Mouse (Mus musculus): ENCODE data around the gene Myl9.
"Not testable (repeated sequence)": the region's sequence is repeated elsewhere in the genome, so short reads cannot be mapped to it uniquely, and the experiment has no call there.

Myl9 gene

DNA sequence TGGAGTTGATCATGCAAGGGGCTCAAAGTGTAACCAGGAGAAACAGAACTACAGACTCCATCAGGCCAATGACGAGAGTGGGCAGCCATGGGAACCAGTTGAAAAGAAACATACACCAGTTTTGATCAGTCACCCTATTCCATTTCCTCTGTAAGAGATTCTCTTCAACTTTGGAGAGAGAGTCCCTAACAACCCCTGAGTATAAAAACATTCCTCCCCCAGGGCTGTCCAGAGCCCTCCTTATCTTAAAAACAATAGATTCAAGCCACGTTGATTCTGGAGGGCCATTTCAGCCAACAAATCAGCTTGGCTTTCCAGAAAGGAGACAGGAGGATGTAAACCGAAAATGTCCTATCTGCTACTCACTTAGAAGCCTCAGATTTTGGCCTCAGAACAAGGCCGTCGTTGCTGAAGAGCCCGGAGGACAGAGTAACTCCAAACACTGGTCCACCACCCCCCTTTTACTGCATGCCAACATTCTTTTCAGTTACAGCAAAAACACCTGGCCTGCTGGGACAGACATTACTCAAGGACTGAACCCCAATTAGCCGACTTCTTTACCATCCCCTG lies 8.9 kb downstream of the Myl9 start:
- DNase-seq (ENCODE audit: low read depth, low spot score) = no peak

DNA sequence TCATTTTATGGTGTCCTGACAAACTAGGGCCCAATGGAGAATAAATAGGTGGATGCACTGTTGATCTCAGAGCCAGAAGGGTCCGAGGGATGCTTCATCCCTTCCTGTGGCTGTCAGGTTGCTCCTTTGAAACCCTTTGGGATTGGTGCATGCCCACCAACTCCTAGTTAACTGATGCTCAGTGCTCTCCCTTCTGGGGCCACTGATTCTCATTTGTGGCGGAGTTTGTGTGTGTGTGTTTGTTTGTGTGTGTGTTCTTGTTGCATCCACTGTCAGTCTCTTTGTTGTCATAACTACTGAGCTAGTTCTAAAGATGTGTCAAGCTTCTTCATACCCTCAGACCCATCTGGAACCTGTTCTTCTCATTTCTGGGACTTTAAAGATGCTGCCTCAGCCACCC lies 9.7 kb downstream of the Myl9 start:
- DNase-seq (ENCODE audit: low read depth, low spot score) = no peak

DNA sequence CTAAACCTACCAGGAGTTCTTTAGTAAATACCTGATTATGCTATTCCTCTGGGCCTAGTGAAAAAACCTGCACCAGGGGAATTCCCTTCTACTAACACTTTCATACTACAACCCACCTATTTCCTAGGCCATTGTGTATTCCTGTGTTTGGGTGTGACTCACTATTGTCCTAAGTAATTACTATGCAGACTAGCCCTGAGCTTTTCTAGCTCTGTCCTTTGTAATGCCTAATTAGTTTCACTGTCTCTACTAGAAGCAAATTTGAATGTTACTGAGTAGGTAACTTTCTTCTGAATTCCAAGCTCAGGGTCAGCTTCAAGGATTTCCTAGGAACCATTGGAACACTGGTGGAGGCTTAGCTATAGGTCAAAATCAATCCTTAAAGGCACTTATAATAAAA lies 11.1 kb downstream of the Myl9 start:
- not testable (repeated sequence) for DNase-seq (ENCODE audit: low read depth, low spot score)

DNA sequence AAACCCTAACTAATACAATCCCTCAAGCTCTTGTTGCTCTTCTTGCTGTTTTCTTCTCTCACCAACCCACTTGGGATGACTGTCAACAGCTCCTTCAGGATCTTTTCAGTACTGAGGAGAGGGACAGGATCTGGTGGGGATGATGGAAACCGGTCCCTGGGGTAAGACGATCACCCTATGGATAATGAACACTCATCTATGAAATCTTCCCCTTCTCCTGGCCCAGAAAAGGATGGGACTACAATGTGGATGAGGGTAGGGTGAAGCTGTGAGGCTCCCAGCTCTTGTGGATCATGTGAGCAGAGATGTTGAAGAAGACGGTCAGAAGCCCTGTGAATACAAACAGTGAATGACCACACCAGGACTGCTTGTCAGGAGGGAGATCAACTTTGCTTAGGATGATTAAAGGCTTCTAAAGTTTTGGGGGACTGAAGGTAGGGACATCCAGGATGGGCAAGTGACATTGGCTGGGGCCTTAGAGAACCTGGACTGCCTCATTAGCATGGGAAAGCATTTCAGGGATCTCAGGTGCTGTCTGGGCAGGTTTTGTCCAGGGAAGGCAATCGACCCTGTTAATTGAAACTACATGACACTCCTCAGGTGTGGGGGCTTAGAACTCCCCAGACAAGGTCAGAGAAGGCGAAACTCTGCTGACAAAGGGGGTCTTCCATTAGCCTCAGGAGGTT lies 12.0 kb downstream of the Myl9 start:
- no peak for DNase-seq (ENCODE audit: low read depth, low spot score)

DNA sequence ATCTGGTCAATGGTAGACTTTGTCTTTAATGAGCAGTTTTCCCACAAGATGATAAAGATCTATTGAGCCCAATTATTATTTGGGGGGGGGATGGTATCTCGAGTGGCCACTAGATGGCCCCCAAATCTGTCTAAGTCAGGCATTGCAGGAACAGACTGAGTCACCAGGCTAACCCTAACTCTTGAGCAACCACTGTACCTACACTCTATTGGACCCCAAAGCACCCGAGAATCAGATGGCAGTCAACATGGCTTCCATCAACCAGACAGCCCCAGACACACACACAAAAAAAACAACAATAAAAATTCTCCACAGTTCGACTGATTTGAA lies 12.5 kb downstream of the Myl9 start:
- DNase-seq (ENCODE audit: low read depth, low spot score) = no peak

DNA sequence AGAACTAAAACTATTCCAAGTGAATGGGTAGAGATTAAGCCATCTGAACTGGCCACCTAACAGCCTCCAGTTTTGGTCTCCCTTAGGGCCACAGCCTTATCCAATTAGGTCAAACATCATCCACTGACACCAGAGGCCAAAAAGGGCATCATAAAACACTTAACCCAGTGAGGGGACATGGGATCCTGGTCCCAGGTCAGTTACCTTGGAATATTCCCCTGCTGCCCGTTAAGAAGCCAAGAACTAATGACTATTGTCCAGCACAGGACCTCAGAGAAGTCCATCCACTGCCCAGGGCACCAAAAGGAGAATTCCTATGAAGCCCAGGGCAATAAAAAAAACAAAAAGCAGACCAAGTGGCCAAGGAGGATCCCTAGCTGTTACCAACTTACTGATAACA lies 13.6 kb downstream of the Myl9 start:
- DNase-seq (ENCODE audit: low read depth, low spot score) = no peak

DNA sequence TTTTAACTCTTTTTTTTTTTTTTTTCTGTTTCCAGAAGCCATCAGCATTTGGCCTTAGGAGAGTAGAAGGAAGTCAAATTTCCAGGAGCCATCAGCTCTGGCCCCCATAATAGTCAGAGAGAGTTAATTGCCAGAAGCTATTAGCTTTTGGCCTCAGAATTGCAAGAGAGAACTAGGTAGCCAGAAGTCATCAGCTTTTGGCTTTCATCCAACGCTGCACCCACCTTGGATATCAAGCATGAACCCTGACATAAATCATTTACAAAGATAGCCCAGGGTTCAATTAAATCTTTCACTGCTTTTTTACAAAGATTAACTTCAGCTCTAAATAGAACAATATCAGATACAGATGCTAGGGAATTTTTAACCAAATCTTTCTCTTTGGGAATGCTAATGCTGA lies 23.3 kb downstream of the Myl9 start:
- no peak for DNase-seq (ENCODE audit: low read depth, low spot score)

DNA sequence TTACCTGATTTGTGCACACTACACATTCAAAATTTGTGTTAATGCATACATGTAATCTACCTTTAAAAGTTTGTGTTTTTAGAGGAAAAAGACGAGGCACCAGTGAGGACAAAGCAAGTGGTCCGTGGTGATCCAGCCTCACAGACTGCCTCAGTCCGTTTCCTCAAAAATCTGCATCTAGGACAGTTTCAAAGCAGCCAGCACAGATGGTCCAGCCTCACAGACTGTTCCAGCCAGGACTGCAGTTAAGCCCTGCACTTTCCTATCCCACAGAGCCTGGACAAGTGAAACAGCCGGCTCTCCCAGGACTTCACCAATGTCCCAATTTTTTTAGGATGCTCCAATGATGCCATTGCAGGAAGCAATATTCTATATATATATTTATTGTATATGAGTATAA lies 25.8 kb downstream of the Myl9 start:
- DNase-seq (ENCODE audit: low read depth, low spot score) = no peak

DNA sequence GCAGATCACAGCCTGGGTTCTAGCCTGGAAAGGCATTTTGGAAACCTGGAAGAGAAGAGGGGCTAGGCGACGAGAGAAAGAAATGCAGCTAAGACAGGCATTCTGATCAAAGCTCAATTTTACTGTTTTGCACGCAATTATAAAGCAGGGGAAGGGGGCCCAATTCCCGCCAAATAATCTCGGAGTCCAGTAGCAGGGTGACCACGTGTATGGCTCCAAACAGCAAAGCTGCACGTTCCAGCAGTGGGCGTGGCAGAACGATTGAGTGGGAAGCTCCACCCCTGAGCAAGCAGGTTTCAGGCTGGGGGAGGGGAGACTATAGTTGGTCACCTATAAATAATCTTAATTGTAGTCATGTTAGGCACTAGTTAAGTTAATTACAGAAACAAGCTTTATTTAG lies 26.9 kb downstream of the Myl9 start:
- DNase-seq (ENCODE audit: low read depth, low spot score) = not testable (repeated sequence)

DNA sequence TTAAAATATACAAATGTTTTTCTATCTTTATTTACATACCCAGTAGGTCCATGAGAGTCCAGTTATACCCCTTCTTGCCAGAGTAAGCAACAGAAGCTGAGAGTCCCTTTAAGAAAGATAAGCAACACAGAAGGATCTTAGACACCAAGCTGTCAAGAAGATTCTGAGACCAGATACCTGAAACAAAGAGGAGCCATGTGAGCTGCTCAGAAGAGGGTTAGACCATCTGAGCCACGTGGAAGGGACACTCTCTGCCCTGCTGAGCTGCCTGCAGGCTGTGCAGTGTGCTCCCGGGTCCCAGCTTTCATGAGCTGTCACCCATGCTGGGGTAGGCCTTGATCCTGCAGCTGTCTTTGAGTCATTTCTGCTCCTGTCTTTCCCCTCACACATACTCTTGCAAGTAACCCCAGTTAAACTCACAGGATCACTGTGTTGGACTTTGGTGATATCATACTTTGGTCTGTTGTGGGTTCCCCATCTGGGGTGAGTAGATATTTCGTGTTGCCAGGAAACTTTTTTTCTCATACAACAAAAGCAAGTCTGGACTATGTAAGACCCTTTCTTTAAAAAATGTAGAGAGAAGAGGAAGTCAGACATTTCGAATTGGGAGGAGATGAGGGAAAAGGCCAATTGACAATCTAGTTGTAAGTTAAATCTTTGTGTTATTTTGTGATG lies 28.6 kb downstream of the Myl9 start:
- no peak for DNase-seq (ENCODE audit: low read depth, low spot score)

DNA sequence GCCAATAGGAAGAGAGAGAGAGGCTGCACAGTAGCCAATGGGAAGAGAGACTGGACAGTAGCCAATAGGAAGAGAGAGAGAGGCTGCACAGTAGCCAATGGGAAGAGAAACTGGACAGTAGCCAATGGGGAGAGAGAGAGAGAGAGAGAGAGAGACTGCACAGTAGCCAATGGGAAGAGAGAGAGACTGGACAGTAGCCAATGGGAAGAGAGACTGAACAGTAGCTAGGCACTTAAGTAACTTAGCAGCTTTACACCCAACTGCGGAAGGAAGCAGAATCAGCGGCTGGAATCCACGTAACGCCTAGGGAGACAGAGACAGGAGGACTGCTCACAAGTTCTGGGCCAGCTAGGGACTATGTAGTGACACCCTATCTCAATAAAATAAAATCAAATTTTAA lies 29.4 kb downstream of the Myl9 start:
- DNase-seq (ENCODE audit: low read depth, low spot score) = no peak

DNA sequence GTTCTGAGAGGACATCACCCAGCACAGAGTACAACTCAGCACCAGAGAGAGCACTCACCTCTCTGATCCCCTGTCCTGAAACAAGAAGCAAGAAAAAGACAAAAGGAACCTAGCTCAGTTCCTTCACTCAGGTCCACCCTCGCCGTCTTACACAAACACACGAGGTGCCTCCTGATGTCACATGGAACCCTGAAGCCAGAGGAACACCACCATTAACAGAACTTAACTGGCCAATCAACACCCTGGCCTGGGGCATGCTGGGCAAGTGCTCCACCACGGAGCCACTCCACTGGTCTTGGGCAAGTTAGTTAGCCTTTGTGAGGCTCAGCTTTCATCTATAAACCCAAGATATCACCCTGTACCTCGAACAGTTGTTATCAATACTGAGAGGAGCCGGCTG lies 31.7 kb downstream of the Myl9 start:
- DNase-seq (ENCODE audit: low read depth, low spot score) = no peak

DNA sequence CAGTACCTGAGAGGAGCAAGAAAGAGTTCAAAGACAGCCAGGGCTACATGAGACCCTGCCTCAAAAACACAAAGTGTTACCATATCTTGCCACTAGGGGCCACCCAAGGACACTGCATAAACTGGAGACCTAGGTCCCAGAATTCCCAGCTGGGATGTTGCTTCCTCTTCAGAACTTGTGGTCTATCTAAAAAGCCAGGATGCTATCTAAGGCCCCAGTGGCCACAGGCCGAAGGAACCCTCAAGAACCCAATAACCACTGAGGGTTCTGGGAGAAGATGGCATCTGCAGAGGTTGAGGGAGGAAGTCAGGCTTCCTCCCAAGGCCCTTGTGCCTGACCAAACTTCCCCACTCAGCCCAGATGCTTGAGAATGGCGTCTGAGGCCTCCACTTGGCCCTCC lies 34.4 kb downstream of the Myl9 start:
- peak; percentile 18 for DNase-seq (ENCODE audit: low read depth, low spot score)

DNA sequence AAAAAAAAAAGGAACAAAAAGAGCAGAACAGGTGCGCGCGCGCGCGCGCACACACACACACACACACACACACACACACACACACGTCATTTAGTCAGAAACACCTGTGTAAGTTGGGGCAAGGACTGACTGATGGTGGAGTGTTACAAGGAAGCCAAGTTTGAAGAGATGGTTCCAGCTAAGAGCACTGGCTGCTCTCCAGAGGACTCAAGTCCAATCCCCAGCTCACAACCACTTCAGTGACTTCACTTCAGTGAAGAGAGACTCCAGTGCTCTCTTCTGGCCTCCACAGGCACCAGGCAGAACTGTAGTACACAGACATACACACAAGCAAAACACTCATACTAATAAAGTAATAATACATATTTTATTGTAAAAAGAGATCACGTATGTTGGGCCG lies 35.5 kb downstream of the Myl9 start:
- no peak for DNase-seq (ENCODE audit: low read depth, low spot score)

DNA sequence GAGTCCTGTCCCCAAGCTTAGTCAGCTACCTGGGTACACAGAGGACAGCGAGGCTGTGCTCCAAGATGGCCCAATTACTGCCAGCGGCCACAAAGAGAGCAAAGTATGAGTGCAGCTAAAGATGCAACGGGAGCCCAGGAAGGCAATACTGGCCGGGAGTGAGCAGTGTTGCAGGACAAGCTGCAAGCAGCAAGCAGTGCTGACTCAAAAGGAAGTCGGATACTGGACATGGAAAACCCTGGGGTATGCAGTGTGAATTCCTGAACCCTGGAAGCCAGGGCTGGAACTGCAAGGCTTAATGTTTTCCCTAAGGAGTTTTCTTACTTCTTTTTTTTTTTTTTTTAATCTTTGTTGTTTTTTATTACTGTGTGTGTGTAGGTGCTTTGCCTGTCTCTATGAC lies 36.3 kb downstream of the Myl9 start:
- DNase-seq (ENCODE audit: low read depth, low spot score) = no peak

DNA sequence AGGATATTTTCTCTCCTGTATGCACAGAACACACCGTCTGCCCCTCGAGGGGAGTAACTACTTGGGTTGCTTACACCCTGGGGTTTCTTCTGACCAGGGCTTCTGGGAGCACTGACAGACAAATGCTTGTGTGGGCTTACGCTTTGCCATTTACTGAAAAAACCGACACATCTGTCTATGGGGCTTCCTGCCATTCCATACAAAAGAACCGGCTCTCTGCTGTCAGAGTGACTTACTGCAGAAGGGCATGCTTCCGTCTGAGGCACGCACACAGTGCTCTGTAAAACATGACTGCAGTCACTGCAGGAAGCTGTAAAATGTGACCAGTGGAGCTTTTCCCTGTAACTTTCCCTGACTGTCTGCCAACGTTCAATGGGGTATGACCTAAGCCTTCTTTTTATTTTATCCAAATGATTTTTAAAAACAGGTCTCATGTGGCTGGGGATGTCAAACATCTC lies 39.2 kb downstream of the Myl9 start:
- no peak for DNase-seq (ENCODE audit: low read depth, low spot score)

DNA sequence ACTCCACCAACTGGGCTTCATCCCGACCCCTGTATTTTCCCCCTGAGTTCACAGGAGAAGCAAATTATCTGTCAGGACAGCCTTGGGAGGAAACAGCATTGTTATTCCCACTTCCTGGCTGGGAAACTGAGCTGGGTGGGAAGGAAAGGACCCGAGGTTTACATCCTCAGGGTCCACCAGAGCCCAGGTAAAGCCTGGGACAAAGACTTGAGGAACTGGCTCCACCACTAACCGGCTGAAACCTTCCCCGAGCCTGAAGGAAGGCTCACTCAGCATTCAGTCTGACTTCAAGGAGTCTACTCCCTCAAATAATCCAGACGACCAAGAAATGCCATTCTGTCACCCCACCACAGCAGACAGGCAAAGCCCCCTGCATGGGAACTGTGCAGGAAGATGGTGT lies 39.7 kb downstream of the Myl9 start:
- no peak for DNase-seq (ENCODE audit: low read depth, low spot score)

DNA sequence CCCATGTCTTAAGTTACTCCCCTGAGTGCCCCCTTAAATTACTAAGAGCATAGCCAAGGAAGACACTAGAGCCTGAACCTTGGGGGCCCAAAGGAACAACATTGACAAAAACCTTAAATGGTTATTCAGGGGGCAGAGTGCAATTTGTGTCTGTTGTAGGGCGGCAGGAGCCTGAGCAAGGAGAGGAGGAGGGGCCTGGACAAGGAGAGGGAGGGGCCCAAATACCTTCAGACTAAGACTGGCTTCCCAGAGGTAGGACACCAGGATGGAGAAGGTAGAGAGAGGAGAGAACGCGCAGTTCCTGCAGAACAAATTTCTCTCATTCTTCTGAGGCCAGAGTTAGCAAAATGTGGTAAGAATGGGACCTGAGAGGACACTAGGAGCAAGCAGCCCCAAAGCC lies 40.2 kb downstream of the Myl9 start:
- no peak for DNase-seq (ENCODE audit: low read depth, low spot score)

DNA sequence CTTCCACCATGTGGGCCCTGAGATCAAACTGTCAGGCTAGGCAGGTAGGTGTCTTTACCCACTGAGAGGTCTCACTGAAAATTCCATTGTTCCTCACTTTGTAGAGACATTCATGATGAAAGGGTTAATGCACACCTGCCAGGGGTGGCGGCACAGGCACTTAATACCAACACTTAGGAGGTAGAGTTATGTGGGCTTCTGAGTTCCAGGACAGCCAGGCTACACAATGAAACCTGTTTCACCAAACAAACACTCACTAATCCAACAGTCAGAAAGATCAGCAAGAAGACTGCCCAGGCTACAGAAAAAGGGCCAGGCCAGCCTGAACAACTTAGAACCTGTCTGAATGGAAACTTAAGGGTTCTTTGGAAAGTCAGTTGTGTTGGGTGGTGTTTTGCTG lies 40.9 kb downstream of the Myl9 start:
- no peak for DNase-seq (ENCODE audit: low read depth, low spot score)

DNA sequence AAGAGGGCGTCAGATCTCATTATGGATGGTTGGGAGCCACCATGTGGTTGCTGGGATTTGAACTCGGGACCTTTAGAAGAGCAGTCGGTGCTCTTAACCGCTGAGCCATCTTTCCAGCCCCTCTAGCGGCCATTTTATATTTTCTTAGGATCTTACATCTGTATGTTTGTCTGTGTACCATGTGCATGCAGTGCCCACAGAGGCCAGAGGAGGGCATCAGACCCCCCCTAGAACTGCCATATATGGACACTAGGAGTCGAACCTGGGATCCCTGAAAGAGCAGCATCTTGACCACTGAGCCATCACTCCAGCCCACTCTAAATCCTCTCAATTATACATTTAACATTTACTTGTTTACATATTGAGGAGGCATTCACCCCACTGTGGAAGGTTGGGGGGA lies 49.9 kb downstream of the Myl9 start:
- DNase-seq (ENCODE audit: low read depth, low spot score) = not testable (repeated sequence)
